Mouse (Mus musculus) adipose tissue, adult 10 weeks (tissue): ENCODE measurements around the gene Zfp316. TPM values are rescaled to one million over a fixed set of nuclear protein-coding genes. Genes with fewer than 3 reads are reported as not detected.

Source experiments
- polyA plus RNA-seq: library from polyadenylated mRNA; stranded (reverse); fragments of 350-450 nt; fragmentation: Illumina TruSeq; extraction: RNeasy Lipid Tissue Mini Kit (QIAGEN cat#74804); gene quantifications from one replicate; pipeline ENCODE4 v1.2.3, GENCODE M21; 2014; ENCODE audit warnings: low read depth, low replicate concordance

Gene Zfp316
- polyA plus RNA-seq = 8.1 TPM

GRCm38 (mm10) chr5:143269363-143270150 is at the start of gene Zfp316:
TSS of gene Zfp316 (minus strand) at chr5:143270022.

GRCm38 (mm10) chr5:143314730-143315513 is 45.1 kb upstream of the Zfp316 start, which contains the start of gene E130309D02Rik:
TSS of gene E130309D02Rik (minus strand) at chr5:143315360.

DNA sequence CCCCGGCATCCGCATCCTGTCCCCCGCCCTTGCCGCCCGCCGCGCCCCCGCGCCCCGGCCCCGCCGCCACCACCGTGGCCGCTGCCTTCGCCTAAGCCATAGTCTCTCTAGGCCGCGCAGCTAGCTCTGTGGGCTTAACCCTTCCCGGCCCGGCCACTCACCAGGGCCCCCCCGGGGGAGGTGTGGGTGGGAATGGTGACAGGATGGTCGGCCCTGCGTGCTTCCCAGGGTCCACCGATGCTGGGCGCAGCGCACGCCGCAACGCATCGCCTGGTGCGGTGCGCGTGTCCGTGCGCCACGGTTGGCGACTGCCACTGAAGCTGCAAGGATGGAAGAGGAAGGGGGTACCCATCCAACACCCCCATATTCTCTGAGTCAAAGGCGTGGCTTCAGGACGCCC is 23.6 kb upstream of the Zfp316 start, which contains the start of gene Zfp853:
TSS of gene Zfp853 (minus strand) at position 220 of the 400 bp plus-strand sequence.

GRCm38 (mm10) chr5:143235028-143235693 is 34.7 kb downstream of the Zfp316 start, which contains the start of gene Zfp12:
TSS of gene Zfp12 (plus strand) at chr5:143235163.

GRCm38 (mm10) chr5:143226790-143227189 is 43.0 kb downstream of the Zfp316 start, which contains the start of gene Spdye4a:
TSS of gene Spdye4a (minus strand) at chr5:143226890.

Other genes starting within 250 kb of the Zfp316 start
- 22.1 TPM for gene Rnf216, start 157.0 kb downstream of the Zfp316 start, polyA plus RNA-seq
- gene Olfr718-ps1, start 122.4 kb downstream of the Zfp316 start, polyA plus RNA-seq = not detected
- gene Rbak, start 89.2 kb downstream of the Zfp316 start, polyA plus RNA-seq = 9.7 TPM
- gene Spdye4b, start 89.0 kb downstream of the Zfp316 start, polyA plus RNA-seq = 0.63 TPM
- gene Spdye4a, start 43.1 kb downstream of the Zfp316 start, polyA plus RNA-seq = 0.47 TPM
- 9.4 TPM for gene Zfp12, start 34.9 kb downstream of the Zfp316 start, polyA plus RNA-seq
- 0.24 TPM for gene Zfp853, start 23.6 kb upstream of the Zfp316 start, polyA plus RNA-seq
- 14.0 TPM for gene E130309D02Rik, start 45.3 kb upstream of the Zfp316 start, polyA plus RNA-seq
- gene Zdhhc4, start 59.2 kb upstream of the Zfp316 start, polyA plus RNA-seq = 66.5 TPM
- not detected for gene Grid2ip, start 87.3 kb upstream of the Zfp316 start, polyA plus RNA-seq
- gene Kdelr2, start 133.8 kb upstream of the Zfp316 start, polyA plus RNA-seq = 95.5 TPM
- gene Daglb, start 194.6 kb upstream of the Zfp316 start, polyA plus RNA-seq = 8.3 TPM